Mouse (Mus musculus): Measurements from ENCODE around the gene Adcy6. TPM values are rescaled to one million over a fixed set of nuclear protein-coding genes. Genes with fewer than 3 reads are reported as not detected.

Gene Adcy6
- total RNA-seq, 1 experiment = 15.3 TPM

DNA sequence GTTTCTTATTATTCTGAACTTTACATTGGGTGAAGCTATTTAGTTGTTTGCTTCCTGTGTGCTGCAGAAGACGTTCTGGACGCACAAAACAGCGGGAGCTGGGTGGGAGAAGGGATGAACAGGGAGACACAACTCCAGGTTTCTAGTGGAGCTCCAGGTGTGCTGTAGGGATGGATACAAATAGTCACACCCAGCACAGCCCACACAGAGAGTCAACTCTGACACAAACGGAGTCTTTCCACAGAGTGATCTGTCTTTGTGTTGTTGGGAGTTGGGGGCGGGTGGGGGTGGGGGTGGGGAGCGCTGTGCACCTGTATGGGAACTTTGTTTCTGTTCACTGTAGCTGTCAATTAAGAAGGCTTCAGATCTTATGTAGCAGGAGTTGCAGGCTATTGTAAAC is 12.8 kb upstream of the Adcy6 start:
- Histone ChIP-seq H3K4me1 (ENCODE audit: control insufficient read depth in 2 of 2, insufficient read depth in 2 of 2, low read length in 2 of 2, poor library complexity in 1 of 2) (peaks cover 6 to 25% of the 10 kb centered on the region in 2 experiments), H3K36me3 (ENCODE audit: control insufficient read depth, insufficient read depth, low read length, poor library complexity, severe bottlenecking) (no peaks in the 10 kb centered on the region), H3K9ac (ENCODE audit: insufficient read depth, low read depth, low read length, poor library complexity, severe bottlenecking) (no peak overlapping the region), H3K4me3 (ENCODE audit: insufficient read depth in 1 of 2, low read depth in 1 of 2, low read length in 2 of 2, poor library complexity in 1 of 2, severe bottlenecking in 1 of 2) (no peak overlapping the region), H3K9me3 (ENCODE audit: control insufficient read depth, insufficient read depth, low read depth, low read length) (no peaks in the 10 kb centered on the region), H3K27ac (ENCODE audit: insufficient read depth, low read depth, low read length, poor library complexity, severe bottlenecking) (no peak overlapping the region)
- DNase-seq (ENCODE audit: low read depth, low spot score) = no peak
- TF ChIP-seq ZNF384 (IDR thresholded peaks at IDR 0.05; ENCODE audit: low read depth, low read length) (no peak), HCFC1 (IDR thresholded peaks at IDR 0.05; ENCODE audit: borderline replicate concordance, insufficient read depth, low read length) (no peak), ZC3H11A (IDR thresholded peaks at IDR 0.05; ENCODE audit: borderline replicate concordance, low read depth, low read length) (no peak), MAFK (IDR thresholded peaks at IDR 0.05; ENCODE audit: insufficient read depth, low read depth, low read length) (no peak), CHD2 (IDR thresholded peaks at IDR 0.05; ENCODE audit: low read depth, low read length) (no peak)
- in situ Hi-C loops (cut with MboI; ENCODE audit: low sequenced_read_pairs in 2 of 2, unreplicated experiment in 2 of 2) = no loop called here

DNA sequence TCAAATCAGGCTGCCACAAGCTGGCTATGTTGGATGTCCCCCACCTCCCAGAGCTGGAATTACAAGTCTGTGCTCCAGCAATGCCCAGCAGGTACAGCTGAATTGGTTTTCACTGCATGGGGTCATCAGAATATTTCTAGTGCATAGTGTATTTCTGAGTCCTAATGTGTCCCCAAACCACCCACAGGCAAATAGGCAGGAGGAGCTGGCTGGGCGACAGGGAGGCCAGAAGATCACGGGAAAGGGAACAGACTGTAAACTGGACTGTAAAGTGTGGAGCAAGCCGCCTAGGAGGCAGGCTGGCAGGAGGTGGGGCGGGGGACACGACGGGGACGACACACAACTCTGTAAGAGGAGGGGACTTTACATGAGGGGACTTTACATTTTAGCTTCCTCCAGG is 12.3 kb upstream of the Adcy6 start:
- Histone ChIP-seq H3K9ac (ENCODE audit: insufficient read depth, low read depth, low read length, poor library complexity, severe bottlenecking) (no peak overlapping the region), H3K4me1 (ENCODE audit: control insufficient read depth in 2 of 2, insufficient read depth in 2 of 2, low read length in 2 of 2, poor library complexity in 1 of 2) (peaks cover 3 to 25% of the 10 kb centered on the region in 2 experiments), H3K4me3 (ENCODE audit: insufficient read depth in 1 of 2, low read depth in 1 of 2, low read length in 2 of 2, poor library complexity in 1 of 2, severe bottlenecking in 1 of 2) (no peak overlapping the region; a peak in 1 of 4 replicates), H3K36me3 (ENCODE audit: control insufficient read depth, insufficient read depth, low read length, poor library complexity, severe bottlenecking) (no peaks in the 10 kb centered on the region), H3K27ac (ENCODE audit: insufficient read depth, low read depth, low read length, poor library complexity, severe bottlenecking) (no peak overlapping the region), H3K9me3 (ENCODE audit: control insufficient read depth, insufficient read depth, low read depth, low read length) (no peaks in the 10 kb centered on the region)
- DNase-seq (ENCODE audit: low read depth, low spot score) = no peak
- no peak for TF ChIP-seq MAFK (IDR thresholded peaks at IDR 0.05; ENCODE audit: insufficient read depth, low read depth, low read length)
- in situ Hi-C loops (cut with MboI; ENCODE audit: low sequenced_read_pairs in 2 of 2, unreplicated experiment in 2 of 2) = no loop called here

- Histone ChIP-seq H3K4me1 (ENCODE audit: control insufficient read depth in 2 of 2, insufficient read depth in 2 of 2, low read length in 2 of 2, poor library complexity in 1 of 2) (peaks cover 0 to 8% of the 10 kb centered on the region in 2 experiments; a peak in 3 of 4 replicates), H3K36me3 (ENCODE audit: control insufficient read depth, insufficient read depth, low read length, poor library complexity, severe bottlenecking) (no peaks in the 10 kb centered on the region), H3K9me3 (ENCODE audit: control insufficient read depth, insufficient read depth, low read depth, low read length) (no peaks in the 10 kb centered on the region), H3K27ac (ENCODE audit: insufficient read depth, low read depth, low read length, poor library complexity, severe bottlenecking) (no peak overlapping the region), H3K9ac (ENCODE audit: insufficient read depth, low read depth, low read length, poor library complexity, severe bottlenecking) (0 out of 2 replicates have a peak overlapping the region, but pooled peaks have one; percentile 30), H3K4me3 (ENCODE audit: insufficient read depth in 1 of 2, low read depth in 1 of 2, low read length in 2 of 2, poor library complexity in 1 of 2, severe bottlenecking in 1 of 2) (no peak overlapping the region)
- peak; percentile 86 for DNase-seq (ENCODE audit: low read depth, low spot score)
- in situ Hi-C loops (cut with MboI; ENCODE audit: low sequenced_read_pairs in 2 of 2, unreplicated experiment in 2 of 2) = loop anchor here in 1 of 2 experiments (5.0 kb wide), 1 partner anchor 40 kb away; no protein-coding TSS in a partner anchor
- TF ChIP-seq ZC3H11A (IDR thresholded peaks at IDR 0.05; ENCODE audit: borderline replicate concordance, low read depth, low read length) (peak; percentile 67; the same call in 1 of the 2 replicates), HCFC1 (IDR thresholded peaks at IDR 0.05; ENCODE audit: borderline replicate concordance, insufficient read depth, low read length) (no peak; the same call in 1 of the 2 replicates), ZNF384 (IDR thresholded peaks at IDR 0.05; ENCODE audit: low read depth, low read length) (0 out of 2 replicates have a peak, but pooled peaks have one; percentile 34), MAFK (IDR thresholded peaks at IDR 0.05; ENCODE audit: insufficient read depth, low read depth, low read length) (no peak), CHD2 (IDR thresholded peaks at IDR 0.05; ENCODE audit: low read depth, low read length) (peak; percentile 85)
Observed at GRCm38 (mm10) chr15:98617176-98617537, 7.3 kb upstream of the Adcy6 start.

GRCm38 (mm10) chr15:98616362-98617175 is 6.7 kb upstream of the Adcy6 start:
- no peak for DNase-seq (ENCODE audit: low read depth, low spot score)
- no peaks in the 10 kb centered on the region for H3K36me3 ChIP-seq (ENCODE audit: control insufficient read depth, insufficient read depth, low read length, poor library complexity, severe bottlenecking)
- H3K9ac ChIP-seq (ENCODE audit: insufficient read depth, low read depth, low read length, poor library complexity, severe bottlenecking) = no peak overlapping the region
- no peaks in the 10 kb centered on the region for H3K9me3 ChIP-seq (ENCODE audit: control insufficient read depth, insufficient read depth, low read depth, low read length)
- H3K27ac ChIP-seq (ENCODE audit: insufficient read depth, low read depth, low read length, poor library complexity, severe bottlenecking) = no peak overlapping the region
- no peak overlapping the region for H3K4me3 ChIP-seq (ENCODE audit: insufficient read depth in 1 of 2, low read depth in 1 of 2, low read length in 2 of 2, poor library complexity in 1 of 2, severe bottlenecking in 1 of 2)
- in situ Hi-C loops (cut with MboI; ENCODE audit: low sequenced_read_pairs in 2 of 2, unreplicated experiment in 2 of 2) = loop anchor here in 1 of 2 experiments (5.0 kb wide), 1 partner anchor 39 kb away; no protein-coding TSS in a partner anchor
- H3K4me1 ChIP-seq (ENCODE audit: control insufficient read depth in 2 of 2, insufficient read depth in 2 of 2, low read length in 2 of 2, poor library complexity in 1 of 2) = peaks cover 0 to 5% of the 10 kb centered on the region in 2 experiments; a peak in 1 of 4 replicates
- TF ChIP-seq HCFC1 (IDR thresholded peaks at IDR 0.05; ENCODE audit: borderline replicate concordance, insufficient read depth, low read length) = no peak
- TF ChIP-seq CHD2 (IDR thresholded peaks at IDR 0.05; ENCODE audit: low read depth, low read length) = no peak
- no peak for TF ChIP-seq MAFK (IDR thresholded peaks at IDR 0.05; ENCODE audit: insufficient read depth, low read depth, low read length)
- TF ChIP-seq ZNF384 (IDR thresholded peaks at IDR 0.05; ENCODE audit: low read depth, low read length) = no peak
- TF ChIP-seq ZC3H11A (IDR thresholded peaks at IDR 0.05; ENCODE audit: borderline replicate concordance, low read depth, low read length) = no peak
